Mouse (Mus musculus) yolk sac, embryonic 10.5 days (tissue): ENCODE results near the gene Arfgap2.

Experiments used
- DNase-seq: peaks from one replicate; pipeline ENCODE4 v3.0.0-alpha.2; 2017; ENCODE audit warnings: low spot score

The Arfgap2 gene

GRCm38 (mm10) chr2:91259493-91259892 is 5.3 kb upstream of the Arfgap2 start:
- no peak for DNase-seq

- DNase-seq, result no peak
These were observed 798 bp upstream of the Arfgap2 start for GRCm38 (mm10) chr2:91263692-91264660.

GRCm38 (mm10) chr2:91268042-91268441 is 3.3 kb downstream of the Arfgap2 start:
- no peak for DNase-seq

GRCm38 (mm10) chr2:91268706-91269105 is 3.9 kb downstream of the Arfgap2 start:
- DNase-seq, result peak; percentile 84

GRCm38 (mm10) chr2:91269687-91270133 is 4.9 kb downstream of the Arfgap2 start:
- DNase-seq, result no peak

GRCm38 (mm10) chr2:91278749-91279371 is 14.1 kb downstream of the Arfgap2 start:
- DNase-seq, result peak; percentile 53

GRCm38 (mm10) chr2:91279372-91279755 is 14.6 kb downstream of the Arfgap2 start:
- DNase-seq, result no peak

- DNase-seq, result no peak
These were observed 16.6 kb downstream of the Arfgap2 start for GRCm38 (mm10) chr2:91281366-91281765.

- no peak for DNase-seq
These were observed 19.2 kb downstream of the Arfgap2 start for GRCm38 (mm10) chr2:91283972-91284371.

GRCm38 (mm10) chr2:91284375-91285199 is 19.8 kb downstream of the Arfgap2 start:
- DNase-seq, result no peak

GRCm38 (mm10) chr2:91285885-91286505 is 21.2 kb downstream of the Arfgap2 start:
- peak; percentile 61 for DNase-seq

- DNase-seq, result peak; percentile 78
These were observed 22.8 kb downstream of the Arfgap2 start for GRCm38 (mm10) chr2:91287563-91287962.

- DNase-seq, result no peak
These were observed 26.6 kb downstream of the Arfgap2 start for GRCm38 (mm10) chr2:91291197-91292007.

GRCm38 (mm10) chr2:91294226-91294625 is 29.5 kb downstream of the Arfgap2 start:
- DNase-seq, result no peak

- no peak for DNase-seq
These were observed 31.1 kb downstream of the Arfgap2 start for GRCm38 (mm10) chr2:91295895-91296294.

GRCm38 (mm10) chr2:91299156-91299555 is 34.4 kb downstream of the Arfgap2 start:
- DNase-seq, result no peak

- no peak for DNase-seq
These were observed 36.0 kb downstream of the Arfgap2 start for GRCm38 (mm10) chr2:91300784-91301183.

- no peak for DNase-seq
These were observed 37.1 kb downstream of the Arfgap2 start for GRCm38 (mm10) chr2:91301836-91302235.

- DNase-seq, result no peak
These were observed 38.1 kb downstream of the Arfgap2 start for GRCm38 (mm10) chr2:91302845-91303244.

- no peak for DNase-seq
These were observed 41.2 kb downstream of the Arfgap2 start for GRCm38 (mm10) chr2:91305926-91306325.

GRCm38 (mm10) chr2:91306589-91306988 is 41.8 kb downstream of the Arfgap2 start:
- no peak for DNase-seq
